Mouse (Mus musculus) kidney, postnatal 0 days (tissue): ENCODE data around the gene Esx1. TPM values are rescaled to one million over a fixed set of nuclear protein-coding genes. Genes with fewer than 3 reads are reported as not detected.

Experiments
- ATAC-seq: fragments of 200-750 bp; cut with Nextera tagmentation; replicated peaks from 2 replicates; pipeline ENCODE4 v1.8.0; 2017; ENCODE audit warnings: low read depth, moderate number of reproducible peaks, moderate TSS enrichment, moderate library complexity; ENCODE audit not compliant: low FRiP score
- DNase-seq: peaks from one replicate; pipeline ENCODE4 v3.0.0-alpha.2; 2016; ENCODE audit warnings: low spot score
- H3K27ac ChIP-seq: fragments of 300-500 bp; sonication (generic); 2 replicates; pipeline ENCODE4 v1.5.1; 2014; ENCODE audit warnings: mild to moderate bottlenecking
- H3K27me3 ChIP-seq: fragments of 300-500 bp; sonication (generic); 2 replicates; pipeline ENCODE4 v1.6.1; 2014; ENCODE audit warnings: low read length, mixed read lengths; ENCODE audit not compliant: insufficient read depth
- H3K36me3 ChIP-seq: fragments of 300-500 bp; sonication (generic); 2 replicates; pipeline ENCODE4 v1.6.1; 2014; ENCODE audit warnings: low read length, mixed read lengths; ENCODE audit not compliant: insufficient read depth
- H3K4me1 ChIP-seq: fragments of 300-500 bp; sonication (generic); replicated peaks from 2 replicates; pipeline ENCODE4 v1.6.1; 2014; ENCODE audit warnings: antibody characterized with exemption, low read length, mixed read lengths; ENCODE audit not compliant: insufficient read depth
- H3K4me2 ChIP-seq: fragments of 300-500 bp; sonication (generic); 2 replicates; pipeline ENCODE4 v1.6.1; 2014; ENCODE audit warnings: mild to moderate bottlenecking, low read length, moderate library complexity, mixed read lengths
- H3K4me3 ChIP-seq: fragments of 300-500 bp; sonication (generic); replicated peaks from 2 replicates; pipeline ENCODE4 v1.5.1; 2014; ENCODE audit warnings: low read depth, low read length
- H3K9ac ChIP-seq: fragments of 300-500 bp; sonication (generic); 2 replicates; pipeline ENCODE4 v1.6.1; 2014; ENCODE audit warnings: low read depth, low read length
- H3K9me3 ChIP-seq: fragments of 300-500 bp; sonication (generic); replicated peaks from 2 replicates; pipeline ENCODE4 v1.6.1; 2016; ENCODE audit warnings: low read length, inconsistent platforms, mixed read lengths
- CTCF ChIP-seq: IDR thresholded peaks from 2 replicates; pipeline ENCODE4 v1.5.1; 2016; ENCODE audit warnings: antibody characterized with exemption, low read depth, mild to moderate bottlenecking, moderate library complexity
- WGBS: fragments of 180-500 bp; shearing (Covaris S2); extraction: QIAGEN DNeasy Blood & Tissue Kit; methylation state at CpG from one replicate; pipeline ENCODE4 v1.1.7; 2014; 5-methylcytosine and 5-hydroxymethylcytosine counted together
- polyA plus RNA-seq: library from polyadenylated mRNA; unstranded; fragments of >200 nt; fragmentation: Nextera tagmentation; extraction: Ambion mirVana; gene quantifications from 2 replicates; pipeline ENCODE4 v1.2.1, GENCODE M21; 2015

The Esx1 gene
- polyA plus RNA-seq, 1 experiment from 2014 or later = not detected

DNA sequence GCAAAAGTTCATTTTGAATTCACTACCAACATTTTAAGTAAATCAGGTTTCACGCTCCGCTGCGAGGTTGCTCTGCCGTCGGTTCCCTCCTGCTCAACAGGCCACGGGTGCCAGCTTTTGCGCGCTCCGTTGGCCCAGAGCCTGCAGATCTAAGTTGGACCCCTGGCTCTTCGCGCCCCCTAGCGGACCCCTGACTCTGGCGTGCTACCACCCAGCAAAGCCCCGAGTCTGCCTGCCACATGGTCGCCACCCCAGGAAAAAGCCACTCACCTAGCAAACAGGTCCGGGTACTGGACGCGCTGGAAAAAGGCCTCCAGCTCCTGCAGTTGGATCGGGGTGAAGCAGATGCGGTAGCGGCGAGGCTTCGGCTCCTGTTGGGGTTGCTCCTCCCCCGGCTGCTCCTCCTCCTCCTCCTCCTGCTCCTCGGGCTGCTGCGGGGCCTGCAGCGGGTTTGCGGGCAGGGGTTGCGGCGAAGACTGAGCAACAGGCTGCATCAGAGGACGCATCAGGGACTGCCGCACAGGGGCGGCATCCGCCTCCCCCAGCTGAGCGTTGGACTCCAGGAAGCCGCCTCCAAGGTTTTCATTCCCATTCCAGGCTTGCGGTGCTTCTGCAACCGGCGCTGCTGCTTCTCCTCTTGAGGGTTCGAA is 3.7 kb downstream of the Esx1 start:
- H3K9ac ChIP-seq = no peak overlapping the region
- H3K4me2 ChIP-seq = peak overlapping the region; percentile 10; the same call in 1 of the 2 replicates
- TF ChIP-seq CTCF = peak; percentile 42
- H3K4me3 ChIP-seq = no peak overlapping the region
- no peak overlapping the region for H3K27ac ChIP-seq
- DNase-seq (peak; percentile 48), ATAC-seq (0 out of 2 replicates have a peak, but pooled peaks have one; percentile 76)
- H3K27me3 ChIP-seq = peaks cover 33% of the 10 kb centered on the region
- H3K9me3 ChIP-seq = no peaks in the 10 kb centered on the region
- 21% methylated on average over 40 of the region's 40 CpGs for WGBS
- H3K36me3 ChIP-seq = no peaks in the 10 kb centered on the region
- no peaks in the 10 kb centered on the region for H3K4me1 ChIP-seq

DNA sequence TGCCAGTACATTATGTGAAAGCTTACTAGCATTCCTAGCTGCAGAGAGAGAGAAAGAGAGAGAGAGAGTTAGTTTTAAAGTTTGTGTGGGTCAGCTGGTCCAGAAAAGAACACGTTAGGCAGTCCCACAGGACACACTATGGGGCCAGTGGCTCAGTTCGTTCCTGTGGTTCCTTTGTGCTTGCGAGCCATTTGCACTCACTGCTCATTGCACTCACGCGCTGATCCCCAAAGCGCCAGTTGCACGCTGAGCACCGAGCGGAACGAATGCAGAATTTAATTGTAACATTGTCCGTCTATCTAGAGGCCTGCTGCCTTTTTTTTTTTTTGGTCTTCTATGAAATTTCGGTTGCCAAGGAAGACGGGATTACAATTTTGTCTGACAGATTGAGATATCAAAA is 15.4 kb downstream of the Esx1 start:
- Histone ChIP-seq H3K9me3 (no peaks in the 10 kb centered on the region), H3K4me2 (no peak overlapping the region), H3K4me1 (no peaks in the 10 kb centered on the region), H3K27ac (no peak overlapping the region), H3K4me3 (no peak overlapping the region), H3K9ac (no peak overlapping the region), H3K36me3 (no peaks in the 10 kb centered on the region), H3K27me3 (peaks cover 37% of the 10 kb centered on the region)
- TF ChIP-seq CTCF = no peak
- ATAC-seq (no peak), DNase-seq (no peak)
- 24% methylated on average over 13 of the region's 13 CpGs for WGBS

DNA sequence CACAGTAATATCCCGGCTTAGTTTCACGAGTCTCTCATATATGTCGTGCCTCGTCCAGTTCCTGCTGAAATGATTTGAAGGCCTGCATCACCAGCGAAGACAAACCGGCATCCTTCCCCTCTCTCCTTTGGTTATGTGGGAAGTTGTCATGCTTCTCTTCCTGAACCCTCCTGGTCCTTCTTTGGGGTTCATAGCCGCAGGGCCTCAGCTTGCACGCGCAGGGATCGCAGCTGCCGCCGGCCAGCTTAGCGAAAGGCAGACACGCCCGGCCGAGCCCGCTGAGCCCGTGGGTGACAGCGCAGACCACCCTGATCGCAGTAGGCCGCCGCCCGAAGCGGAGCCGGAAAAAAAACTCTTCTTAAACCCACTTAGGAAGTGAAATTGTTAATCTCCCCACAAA is 17.4 kb downstream of the Esx1 start:
- Histone ChIP-seq H3K4me2 (no peak overlapping the region), H3K9me3 (no peaks in the 10 kb centered on the region), H3K27me3 (peaks cover 41% of the 10 kb centered on the region), H3K36me3 (no peaks in the 10 kb centered on the region), H3K4me1 (no peaks in the 10 kb centered on the region), H3K9ac (no peak overlapping the region), H3K27ac (no peak overlapping the region), H3K4me3 (no peak overlapping the region)
- ATAC-seq (no peak), DNase-seq (no peak)
- 30% methylated on average over 25 of the region's 25 CpGs for WGBS
- no peak for TF ChIP-seq CTCF

Other genes starting within 250 kb of the Esx1 start
- gene H2bfm, start 194.8 kb downstream of the Esx1 start, polyA plus RNA-seq = not detected in 2 replicates
- gene Tmsb15b2, start 146.6 kb downstream of the Esx1 start, polyA plus RNA-seq = 52.6 and 76.2 TPM in 2 replicates
- gene Tmsb15l, start 145.2 kb downstream of the Esx1 start, polyA plus RNA-seq = 5.9 and 7.3 TPM in 2 replicates
- 41.5 and 51.6 TPM in 2 replicates for gene Tmsb15b1, start 145.2 kb downstream of the Esx1 start, polyA plus RNA-seq
- gene Zcchc18, start 128.9 kb downstream of the Esx1 start, polyA plus RNA-seq = 20.5 and 22.0 TPM in 2 replicates
- gene Slc25a53, start 83.8 kb downstream of the Esx1 start, polyA plus RNA-seq = 9.5 and 9.9 TPM in 2 replicates
- gene Fam199x, start 72.5 kb downstream of the Esx1 start, polyA plus RNA-seq = 8.4 and 9.1 TPM in 2 replicates